Mouse (Mus musculus): ENCODE measurements around the gene Rxfp2. TPM values are rescaled to one million over a fixed set of nuclear protein-coding genes. Genes with fewer than 3 reads are reported as not detected.

Rxfp2 gene
- polyA plus RNA-seq, 1 experiment: not detected

DNA sequence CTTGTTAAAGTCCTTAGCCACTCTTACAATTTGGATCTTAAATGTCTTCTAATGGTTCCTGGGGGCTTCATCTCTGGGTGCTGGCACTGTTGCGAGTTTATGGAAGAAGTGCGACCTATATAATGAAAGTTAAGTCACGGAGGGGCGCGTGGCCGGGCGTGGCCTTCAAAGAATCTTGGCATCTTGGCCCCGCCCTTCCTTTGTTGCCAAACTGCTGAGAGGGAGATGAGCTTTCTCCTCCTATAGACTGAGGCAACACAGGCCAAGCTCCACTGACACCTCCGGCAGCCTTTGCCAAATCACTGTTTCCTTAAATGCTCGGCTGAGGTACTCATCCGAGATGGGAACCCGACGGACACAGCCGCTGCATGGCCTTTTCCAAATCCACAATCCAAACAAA, 64.2 kb downstream of the Rxfp2 start:
- Histone ChIP-seq H3K9me3 (ENCODE audit: control insufficient read depth, low read length) (no peaks in the 10 kb centered on the region), H3K27me3 (ENCODE audit: control insufficient read depth) (no peaks in the 10 kb centered on the region), H3K4me3 (replicated peaks) (no peak overlapping the region), H3K4me1 (ENCODE audit: control insufficient read depth) (no peaks in the 10 kb centered on the region), H3K36me3 (ENCODE audit: control insufficient read depth) (no peaks in the 10 kb centered on the region)
- TF ChIP-seq GATA1 (IDR thresholded peaks at IDR 0.05; ENCODE audit: low read length) (no peak), TAL1 (IDR thresholded peaks at IDR 0.05; ENCODE audit: low read length) (no peak)

- H3K9me3 ChIP-seq (ENCODE audit: control insufficient read depth, low read length): no peaks in the 10 kb centered on the region
- no peaks in the 10 kb centered on the region for H3K4me1 ChIP-seq (ENCODE audit: control insufficient read depth)
- no peak for TF ChIP-seq TAL1 (IDR thresholded peaks at IDR 0.05; ENCODE audit: low read length)
- no peak for TF ChIP-seq GATA1 (IDR thresholded peaks at IDR 0.05; ENCODE audit: low read length)
- no peak overlapping the region for H3K4me3 ChIP-seq (replicated peaks)
- H3K27me3 ChIP-seq (ENCODE audit: control insufficient read depth): no peaks in the 10 kb centered on the region
- H3K36me3 ChIP-seq (ENCODE audit: control insufficient read depth): no peaks in the 10 kb centered on the region
Observed at GRCm38 (mm10) chr5:150083190-150083589, 64.7 kb downstream of the Rxfp2 start.

GRCm38 (mm10) chr5:150097620-150098019, 79.1 kb downstream of the Rxfp2 start:
- no peak for TF ChIP-seq GATA1 (IDR thresholded peaks at IDR 0.05; ENCODE audit: low read length)
- TF ChIP-seq TAL1 (IDR thresholded peaks at IDR 0.05; ENCODE audit: low read length): no peak
- Histone ChIP-seq H3K36me3 (ENCODE audit: control insufficient read depth) (no peaks in the 10 kb centered on the region), H3K4me1 (ENCODE audit: control insufficient read depth) (no peaks in the 10 kb centered on the region), H3K27me3 (ENCODE audit: control insufficient read depth) (no peaks in the 10 kb centered on the region), H3K4me3 (replicated peaks) (no peak overlapping the region), H3K9me3 (ENCODE audit: control insufficient read depth, low read length) (no peaks in the 10 kb centered on the region)

GRCm38 (mm10) chr5:150098754-150099153, 80.3 kb downstream of the Rxfp2 start:
- no peak overlapping the region for H3K4me3 ChIP-seq (replicated peaks)
- H3K27me3 ChIP-seq (ENCODE audit: control insufficient read depth): no peaks in the 10 kb centered on the region
- H3K36me3 ChIP-seq (ENCODE audit: control insufficient read depth): no peaks in the 10 kb centered on the region
- peaks cover under 1% of the 10 kb centered on the region; the same call in 1 of the 2 replicates for H3K9me3 ChIP-seq (ENCODE audit: control insufficient read depth, low read length)
- TF ChIP-seq GATA1 (IDR thresholded peaks at IDR 0.05; ENCODE audit: low read length) (no peak), TAL1 (IDR thresholded peaks at IDR 0.05; ENCODE audit: low read length) (no peak)
- H3K4me1 ChIP-seq (ENCODE audit: control insufficient read depth): no peaks in the 10 kb centered on the region

DNA sequence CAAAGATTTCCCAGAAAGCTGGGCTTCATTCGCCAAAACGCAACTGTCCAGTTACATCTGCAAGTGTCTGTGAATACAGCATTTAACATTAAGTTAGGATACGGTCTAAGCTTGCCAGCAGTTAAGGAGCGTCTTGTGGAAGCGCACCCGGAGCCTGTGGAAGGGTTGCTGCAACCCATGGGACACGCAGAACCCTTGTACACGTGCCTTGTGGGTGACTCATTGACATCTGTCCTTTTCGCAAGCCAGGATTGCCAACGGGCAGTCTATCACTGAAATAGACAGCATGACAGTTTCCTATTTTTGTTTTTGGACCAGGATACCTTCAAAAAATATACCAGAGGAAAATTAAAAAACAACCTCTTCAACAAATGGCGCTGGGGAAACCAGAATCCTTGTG, 83.3 kb downstream of the Rxfp2 start:
- Histone ChIP-seq H3K4me1 (ENCODE audit: control insufficient read depth) (no peaks in the 10 kb centered on the region), H3K4me3 (replicated peaks) (no peak overlapping the region), H3K27me3 (ENCODE audit: control insufficient read depth) (no peaks in the 10 kb centered on the region), H3K9me3 (ENCODE audit: control insufficient read depth, low read length) (peaks cover 4% of the 10 kb centered on the region), H3K36me3 (ENCODE audit: control insufficient read depth) (no peaks in the 10 kb centered on the region)
- TF ChIP-seq GATA1 (IDR thresholded peaks at IDR 0.05; ENCODE audit: low read length) (no peak), TAL1 (IDR thresholded peaks at IDR 0.05; ENCODE audit: low read length) (no peak)

- no peaks in the 10 kb centered on the region for H3K27me3 ChIP-seq (ENCODE audit: control insufficient read depth)
- no peaks in the 10 kb centered on the region for H3K36me3 ChIP-seq (ENCODE audit: control insufficient read depth)
- TF ChIP-seq TAL1 (IDR thresholded peaks at IDR 0.05; ENCODE audit: low read length): no peak
- no peak for TF ChIP-seq GATA1 (IDR thresholded peaks at IDR 0.05; ENCODE audit: low read length)
- H3K4me1 ChIP-seq (ENCODE audit: control insufficient read depth): no peaks in the 10 kb centered on the region
- peaks cover 6% of the 10 kb centered on the region for H3K9me3 ChIP-seq (ENCODE audit: control insufficient read depth, low read length)
- H3K4me3 ChIP-seq (replicated peaks): no peak overlapping the region
Observed at GRCm38 (mm10) chr5:150106358-150106757, 87.9 kb downstream of the Rxfp2 start.

GRCm38 (mm10) chr5:150111236-150111635, 92.8 kb downstream of the Rxfp2 start:
- 0 out of 2 replicates have a peak, but pooled peaks cover 2% of the 10 kb centered on the region for H3K9me3 ChIP-seq (ENCODE audit: control insufficient read depth, low read length)
- H3K27me3 ChIP-seq (ENCODE audit: control insufficient read depth): no peaks in the 10 kb centered on the region
- no peaks in the 10 kb centered on the region for H3K36me3 ChIP-seq (ENCODE audit: control insufficient read depth)
- TF ChIP-seq TAL1 (IDR thresholded peaks at IDR 0.05; ENCODE audit: low read length) (no peak), GATA1 (IDR thresholded peaks at IDR 0.05; ENCODE audit: low read length) (no peak)
- H3K4me1 ChIP-seq (ENCODE audit: control insufficient read depth): peaks cover 11% of the 10 kb centered on the region
- H3K4me3 ChIP-seq (replicated peaks): no peak overlapping the region

DNA sequence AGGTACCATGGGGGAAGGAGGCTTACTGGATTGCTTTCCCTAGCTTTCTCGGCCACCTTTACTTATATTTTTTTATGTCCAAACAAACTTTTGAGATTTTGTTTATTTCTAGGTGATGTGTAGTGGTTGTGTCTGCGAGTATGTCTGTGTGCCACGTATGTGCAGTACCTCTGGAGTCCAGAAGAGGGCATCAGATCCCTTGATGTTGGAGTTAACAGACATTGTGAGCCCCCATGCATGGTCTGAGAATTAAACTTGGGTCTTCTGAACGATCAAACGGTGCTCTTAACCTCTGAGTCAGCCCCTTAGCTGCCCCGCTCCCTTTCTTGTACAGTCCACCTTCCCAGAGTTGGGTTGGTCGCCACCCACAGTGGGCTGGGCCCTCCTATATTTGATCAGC, 95.5 kb downstream of the Rxfp2 start:
- H3K36me3 ChIP-seq (ENCODE audit: control insufficient read depth): no peaks in the 10 kb centered on the region
- TF ChIP-seq TAL1 (IDR thresholded peaks at IDR 0.05; ENCODE audit: low read length): no peak
- TF ChIP-seq GATA1 (IDR thresholded peaks at IDR 0.05; ENCODE audit: low read length): no peak
- peaks cover 1% of the 10 kb centered on the region for H3K27me3 ChIP-seq (ENCODE audit: control insufficient read depth)
- H3K9me3 ChIP-seq (ENCODE audit: control insufficient read depth, low read length): peaks cover 10% of the 10 kb centered on the region
- peaks cover 27% of the 10 kb centered on the region for H3K4me1 ChIP-seq (ENCODE audit: control insufficient read depth)
- H3K4me3 ChIP-seq (replicated peaks): no peak overlapping the region

- Histone ChIP-seq H3K36me3 (ENCODE audit: control insufficient read depth) (no peaks in the 10 kb centered on the region), H3K4me1 (ENCODE audit: control insufficient read depth) (peaks cover 32% of the 10 kb centered on the region), H3K4me3 (replicated peaks) (no peak overlapping the region), H3K27me3 (ENCODE audit: control insufficient read depth) (peaks cover 7% of the 10 kb centered on the region), H3K9me3 (ENCODE audit: control insufficient read depth, low read length) (peaks cover 8% of the 10 kb centered on the region)
- TF ChIP-seq GATA1 (IDR thresholded peaks at IDR 0.05; ENCODE audit: low read length): no peak
- TF ChIP-seq TAL1 (IDR thresholded peaks at IDR 0.05; ENCODE audit: low read length): no peak
Observed at GRCm38 (mm10) chr5:150114778-150115177, 96.3 kb downstream of the Rxfp2 start.
